ENCODE assay signal across 30 mouse cellular contexts in genomic region chr5:135086871-135087270, GRCm38 (mm10). TPM values are rescaled to one million over a fixed set of nuclear protein-coding genes. Genes with fewer than 3 reads are reported as not detected.
DNase-seq lines count a peak whose midpoint lies in the region; ATAC-seq lines count a peak whose summit lies in the region.
"Had no signal": no experiment of that assay in that cellular context is flagged by ENCODE, and none has a peak within 500 bp of the region (broad histone marks: within the 10 kb centered on the region; RNA-seq: fewer than 3 reads in every experiment).

No protein-coding gene starts in this region.

- H3K4me2 ChIP-seq in limb, embryonic 11.5 days (ENCODE audit: low read depth, severe bottlenecking): no peak overlapping the region
- H3K4me2 ChIP-seq: forebrain, embryonic 13.5 days; heart, embryonic 13.5 days; hindbrain, embryonic 12.5 days; hindbrain, embryonic 15.5 days had no signal

- ATAC-seq in limb, embryonic 11.5 days (ENCODE audit: insufficient number of reproducible peaks, low FRiP score, low TSS enrichment, low read depth): no peak
- ATAC-seq: CD4-positive, CD25-positive, alpha-beta regulatory T cell, adult 4 months; forebrain, embryonic 13.5 days; forebrain, embryonic 16.5 days; Patski had no signal

- no peak overlapping the region; the same call in 1 of the 2 replicates for H3K4me3 ChIP-seq in embryonic facial prominence, embryonic 10.5 days
- no peak overlapping the region for H3K4me3 ChIP-seq in limb, embryonic 11.5 days (ENCODE audit: low read depth, low read length)
- H3K4me3 ChIP-seq: forebrain, embryonic 10.5 days; forebrain, embryonic 13.5 days; heart, adult 2 months; heart, embryonic 10.5 days; heart, embryonic 13.5 days; hindbrain, embryonic 12.5 days; hindbrain, embryonic 15.5 days had no signal

- intact Hi-C loops in heart, postnatal 36 days (cut with DNase I): no loop called here

- peak overlapping the region; percentile 80 for H3K27ac ChIP-seq in embryonic facial prominence, embryonic 10.5 days (replicated peaks)
- H3K27ac ChIP-seq in limb, embryonic 11.5 days (replicated peaks; ENCODE audit: low read depth, low read length): no peak overlapping the region
- H3K27ac ChIP-seq: forebrain, embryonic 10.5 days; forebrain, embryonic 13.5 days; heart, adult 2 months; heart, embryonic 10.5 days; heart, embryonic 13.5 days; hindbrain, embryonic 12.5 days; hindbrain, embryonic 15.5 days had no signal

- peak; percentile 24 for DNase-seq in embryo, embryonic 10.5 days (ENCODE audit: low spot score)
- no peak for DNase-seq in embryo, embryonic 9.5 days (ENCODE audit: extremely low spot score)
- peak; percentile 40 for DNase-seq in 3T3-L1 (ENCODE audit: low read depth, low spot score)
- peak; percentile 52 for DNase-seq in embryonic facial prominence, embryonic 10.5 days (ENCODE audit: low spot score)
- peak; percentile 33 for DNase-seq in limb, embryonic 11.5 days (ENCODE audit: low spot score)
- no peak for DNase-seq in thymus, postnatal 25 days
- no peak for DNase-seq in heart, postnatal 36 days
- no peak for DNase-seq in layer of hippocampus, adult 9-11 months
- DNase-seq: adrenal gland, postnatal 10 days; adrenal gland, postnatal 36 days; cerebellum, adult 18-20 months; cerebellum, adult 9-10 months; cerebellum, postnatal 14 days; gastrocnemius, postnatal 10 days; gastrocnemius, postnatal 36 days; heart, adult 2 months; heart, postnatal 14 days had no signal

- WGBS in embryonic facial prominence, embryonic 10.5 days: 41% methylated on average over 4 of the region's 4 CpGs
- 13% methylated on average over 4 of the region's 4 CpGs for WGBS in limb, embryonic 11.5 days

- no peaks in the 10 kb centered on the region for H3K36me3 ChIP-seq in embryonic facial prominence, embryonic 10.5 days (replicated peaks)
- no peaks in the 10 kb centered on the region for H3K36me3 ChIP-seq in limb, embryonic 11.5 days (ENCODE audit: control insufficient read depth, insufficient read depth, low read length)
- H3K36me3 ChIP-seq: forebrain, embryonic 10.5 days; heart, embryonic 10.5 days; heart, embryonic 13.5 days; hindbrain, embryonic 12.5 days; hindbrain, embryonic 15.5 days had no signal

- H3K4me1 ChIP-seq in embryonic facial prominence, embryonic 10.5 days: peaks cover 22% of the 10 kb centered on the region
- H3K4me1 ChIP-seq in limb, embryonic 11.5 days (ENCODE audit: control insufficient read depth, insufficient read depth, low read length): no peaks in the 10 kb centered on the region
- H3K4me1 ChIP-seq: heart, embryonic 13.5 days; hindbrain, embryonic 15.5 days had no signal

- H3K27me3 ChIP-seq in embryonic facial prominence, embryonic 10.5 days (replicated peaks; ENCODE audit: low read depth, poor library complexity, severe bottlenecking): peaks cover 54% of the 10 kb centered on the region
- H3K27me3 ChIP-seq in limb, embryonic 11.5 days (ENCODE audit: control insufficient read depth, insufficient read depth, low read length): peaks cover 19% of the 10 kb centered on the region

- no peaks in the 10 kb centered on the region for H3K9me3 ChIP-seq in embryonic facial prominence, embryonic 10.5 days
- no peaks in the 10 kb centered on the region for H3K9me3 ChIP-seq in limb, embryonic 11.5 days (ENCODE audit: control insufficient read depth, low read length)
- H3K9me3 ChIP-seq: forebrain, embryonic 10.5 days; forebrain, embryonic 13.5 days; heart, embryonic 10.5 days; heart, embryonic 13.5 days; hindbrain, embryonic 12.5 days; hindbrain, embryonic 15.5 days had no signal

- H3K9ac ChIP-seq in limb, embryonic 11.5 days (ENCODE audit: low read length): no peak overlapping the region
- H3K9ac ChIP-seq: forebrain, embryonic 13.5 days; heart, embryonic 13.5 days; hindbrain, embryonic 12.5 days; hindbrain, embryonic 15.5 days had no signal

RNA-seq across cellular contexts. Expression of gene Mlxipl, which starts 2.8 kb away (rescaled TPM):
- polyA plus RNA-seq in embryonic facial prominence, embryonic 10.5 days (2016; fragmentation: Nextera tagmentation; extraction: Ambion mirVana): 3.5 and 3.8 TPM in 2 replicates
- polyA plus RNA-seq in limb, embryonic 11.5 days (2014; fragmentation: Nextera tagmentation; extraction: Ambion mirVana): 3.2 and 3.3 TPM in 2 replicates
- 10 to 100 TPM; 23.5 to 31.7 TPM for total RNA-seq in heart, postnatal 36 days (2021)
- total RNA-seq: hematopoietic stem cell, adult 5-6 weeks; MEL had no signal
- polyA plus RNA-seq: C2C12 had no signal

RNA-seq across cellular contexts. Expression of gene Vps37d, which starts 8.8 kb away (rescaled TPM):
- 9.2 and 9.5 TPM in 2 replicates for polyA plus RNA-seq in embryonic facial prominence, embryonic 10.5 days (2016; fragmentation: Nextera tagmentation; extraction: Ambion mirVana)
- polyA plus RNA-seq in limb, embryonic 11.5 days (2014; fragmentation: Nextera tagmentation; extraction: Ambion mirVana): 10.0 and 10.7 TPM in 2 replicates
- total RNA-seq in heart, postnatal 36 days (2021): 1 to 10 TPM in 1 of 2 experiments, under 1 TPM in 1; 0.95 to 1.6 TPM
- total RNA-seq: granulocyte monocyte progenitor cell, adult 5-6 weeks had no signal
- polyA plus RNA-seq: CD4-positive, CD25-positive, alpha-beta regulatory T cell, adult 4 months had no signal

RNA-seq across cellular contexts. Expression of gene Bud23, which starts 22.1 kb away (rescaled TPM):
- 190 and 194 TPM in 2 replicates for polyA plus RNA-seq in embryonic facial prominence, embryonic 10.5 days (2016; fragmentation: Nextera tagmentation; extraction: Ambion mirVana)
- 156 and 157 TPM in 2 replicates for polyA plus RNA-seq in limb, embryonic 11.5 days (2014; fragmentation: Nextera tagmentation; extraction: Ambion mirVana)
- total RNA-seq in heart, postnatal 36 days (2021): 10 to 100 TPM; 21.2 to 24.7 TPM

RNA-seq across cellular contexts. Expression of gene Dnajc30, which starts 22.9 kb away (rescaled TPM):
- 27.0 and 27.4 TPM in 2 replicates for polyA plus RNA-seq in embryonic facial prominence, embryonic 10.5 days (2016; fragmentation: Nextera tagmentation; extraction: Ambion mirVana)
- 33.3 and 34.1 TPM in 2 replicates for polyA plus RNA-seq in limb, embryonic 11.5 days (2014; fragmentation: Nextera tagmentation; extraction: Ambion mirVana)
- 10 to 100 TPM; 38.5 to 40.4 TPM for total RNA-seq in heart, postnatal 36 days (2021)

Comparison
In these comparisons a context has a peak if more than half of its experiments do, and no peak if none do; other contexts are left out.
1. DNase-seq: peak in embryo, embryonic 10.5 days (single experiment), 3T3-L1 (single experiment), embryonic facial prominence, embryonic 10.5 days (single experiment) and limb, embryonic 11.5 days (single experiment); none in embryo, embryonic 9.5 days (single experiment), thymus, postnatal 25 days (single experiment), heart, postnatal 36 days (0 of 2) and layer of hippocampus, adult 9-11 months (single experiment).